Mouse (Mus musculus): ENCODE results near the gene Tspan8. TPM values are rescaled to one million over a fixed set of nuclear protein-coding genes. Genes with fewer than 3 reads are reported as not detected.
"Not testable (repeated sequence)": the region's sequence is repeated elsewhere in the genome, so short reads cannot be mapped to it uniquely, and the experiment has no call there.

Gene Tspan8
- 1 to 10 TPM in 1 of 2 experiments, under 1 TPM in 1; 0.99 to 1.3 TPM for total RNA-seq (2021)

GRCm38 (mm10) chr10:115816511-115816910 is at the start of gene Tspan8:
Gene Tspan8 (plus strand): TSS chr10:115816832.
- intact Hi-C loops (cut with DNase I), result no loop called here
- DNase-seq (ENCODE audit: extremely low spot score in 1 of 2, low spot score in 2 of 2), result no peak

GRCm38 (mm10) chr10:115770032-115770431 is 46.6 kb upstream of the Tspan8 start:
- intact Hi-C loops (cut with DNase I), result no loop called here
- no peak for DNase-seq (ENCODE audit: extremely low spot score in 1 of 2, low spot score in 2 of 2)

GRCm38 (mm10) chr10:115774451-115774850 is 42.2 kb upstream of the Tspan8 start:
- intact Hi-C loops (cut with DNase I), result no loop called here
- DNase-seq (ENCODE audit: extremely low spot score in 1 of 2, low spot score in 2 of 2), result no peak

- DNase-seq (ENCODE audit: extremely low spot score in 1 of 2, low spot score in 2 of 2), result no peak
- intact Hi-C loops (cut with DNase I), result no loop called here
Measured at GRCm38 (mm10) chr10:115775945-115776905, 40.4 kb upstream of the Tspan8 start.

- DNase-seq (ENCODE audit: extremely low spot score in 1 of 2, low spot score in 2 of 2), result no peak
- intact Hi-C loops (cut with DNase I), result no loop called here
Measured at GRCm38 (mm10) chr10:115777366-115777765, 39.3 kb upstream of the Tspan8 start.

- DNase-seq (ENCODE audit: extremely low spot score in 1 of 2, low spot score in 2 of 2), result peak in 1 of 2 experiments; percentile 22
- intact Hi-C loops (cut with DNase I), result no loop called here
Measured at GRCm38 (mm10) chr10:115778624-115779023, 38.0 kb upstream of the Tspan8 start.

- no peak for DNase-seq (ENCODE audit: extremely low spot score in 1 of 2, low spot score in 2 of 2)
- intact Hi-C loops (cut with DNase I), result no loop called here
Measured at GRCm38 (mm10) chr10:115780239-115781016, 36.2 kb upstream of the Tspan8 start.

GRCm38 (mm10) chr10:115783232-115783631 is 33.4 kb upstream of the Tspan8 start:
- DNase-seq (ENCODE audit: extremely low spot score in 1 of 2, low spot score in 2 of 2), result no peak

GRCm38 (mm10) chr10:115790788-115791187 is 25.8 kb upstream of the Tspan8 start:
- intact Hi-C loops (cut with DNase I), result no loop called here
- no peak for DNase-seq (ENCODE audit: extremely low spot score in 1 of 2, low spot score in 2 of 2)

More at GRCm38 (mm10) chr10:115783232-115783631, 33.4 kb upstream of the Tspan8 start:
- intact Hi-C loops (cut with DNase I), result no loop called here

- DNase-seq (ENCODE audit: extremely low spot score in 1 of 2, low spot score in 2 of 2), result no peak
- intact Hi-C loops (cut with DNase I), result no loop called here
Measured at GRCm38 (mm10) chr10:115796072-115796788, 20.4 kb upstream of the Tspan8 start.

- DNase-seq (ENCODE audit: extremely low spot score in 1 of 2, low spot score in 2 of 2), result no peak
- intact Hi-C loops (cut with DNase I), result no loop called here
Measured at GRCm38 (mm10) chr10:115801464-115801863, 15.2 kb upstream of the Tspan8 start.

- intact Hi-C loops (cut with DNase I); DNase-seq (ENCODE audit: extremely low spot score in 1 of 2, low spot score in 2 of 2): not testable (repeated sequence)
Measured at GRCm38 (mm10) chr10:115803013-115803412, 13.6 kb upstream of the Tspan8 start.

GRCm38 (mm10) chr10:115803765-115804164 is 12.9 kb upstream of the Tspan8 start:
- DNase-seq (ENCODE audit: extremely low spot score in 1 of 2, low spot score in 2 of 2), result no peak
- intact Hi-C loops (cut with DNase I), result no loop called here

- DNase-seq (ENCODE audit: extremely low spot score in 1 of 2, low spot score in 2 of 2), result no peak
- intact Hi-C loops (cut with DNase I), result no loop called here
Measured at GRCm38 (mm10) chr10:115805987-115806386, 10.6 kb upstream of the Tspan8 start.

GRCm38 (mm10) chr10:115809169-115809568 is 7.5 kb upstream of the Tspan8 start:
- intact Hi-C loops (cut with DNase I), result no loop called here
- DNase-seq (ENCODE audit: extremely low spot score in 1 of 2, low spot score in 2 of 2), result no peak

- intact Hi-C loops (cut with DNase I), result no loop called here
- DNase-seq (ENCODE audit: extremely low spot score in 1 of 2, low spot score in 2 of 2), result no peak
Measured at GRCm38 (mm10) chr10:115811519-115811918, 5.1 kb upstream of the Tspan8 start.

- intact Hi-C loops (cut with DNase I), result no loop called here
- no peak for DNase-seq (ENCODE audit: extremely low spot score in 1 of 2, low spot score in 2 of 2)
Measured at GRCm38 (mm10) chr10:115814878-115815277, 1.8 kb upstream of the Tspan8 start.

GRCm38 (mm10) chr10:115817056-115817724 is 558 bp downstream of the Tspan8 start:
- DNase-seq (ENCODE audit: extremely low spot score in 1 of 2, low spot score in 2 of 2), result no peak
- intact Hi-C loops (cut with DNase I), result no loop called here
